Mouse (Mus musculus) spleen, postnatal 14 days (tissue): ENCODE measurements at regions not wholly inside any gene's neighbourhood (a gene's known extent, or its start where the extent isn't known, plus 50 kb on each side); places are given as distances from the start of the nearest gene placed in this dataset.
"Not testable (repeated sequence)": the region's sequence is repeated elsewhere in the genome, so short reads cannot be mapped to it uniquely, and the experiment has no call there.

Experiments
- DNase-seq, 2 experiments: peaks; one replicate each; pipeline ENCODE4 v3.0.0; 2021 to 2022; ENCODE audit warnings: low spot score in 2 of 2

- no peak for DNase-seq
These were observed 339.3 kb upstream of the Maf start for GRCm38 (mm10) chr8:116046859-116047258.

- DNase-seq, result no peak
These were observed 337.9 kb upstream of the Maf start for GRCm38 (mm10) chr8:116045526-116045925.

GRCm38 (mm10) chr8:116043381-116043780, 335.8 kb upstream of the Maf start:
- DNase-seq, result no peak

GRCm38 (mm10) chr8:116030966-116031365, 323.4 kb upstream of the Maf start:
- no peak for DNase-seq

GRCm38 (mm10) chr8:116025321-116025720, 317.7 kb upstream of the Maf start:
- no peak for DNase-seq

GRCm38 (mm10) chr8:116024811-116025210, 317.2 kb upstream of the Maf start:
- no peak for DNase-seq

- no peak for DNase-seq
These were observed 314.1 kb upstream of the Maf start for GRCm38 (mm10) chr8:116021691-116022090.

- DNase-seq, result no peak
These were observed 287.7 kb upstream of the Maf start for GRCm38 (mm10) chr8:115995320-115995719.

- DNase-seq, result no peak
These were observed 284.4 kb upstream of the Maf start for GRCm38 (mm10) chr8:115991989-115992388.

- DNase-seq, result no peak
These were observed 275.8 kb upstream of the Maf start for GRCm38 (mm10) chr8:115983397-115983796.

- DNase-seq, result no peak
These were observed 274.7 kb upstream of the Maf start for GRCm38 (mm10) chr8:115982326-115982725.

- no peak for DNase-seq
These were observed 273.8 kb upstream of the Maf start for GRCm38 (mm10) chr8:115981426-115981825.

GRCm38 (mm10) chr8:115980616-115981015, 273.0 kb upstream of the Maf start:
- no peak for DNase-seq

GRCm38 (mm10) chr8:115977152-115977551, 269.6 kb upstream of the Maf start:
- no peak for DNase-seq

GRCm38 (mm10) chr8:115974706-115975105, 267.1 kb upstream of the Maf start:
- DNase-seq, result no peak

- not testable (repeated sequence) for DNase-seq
These were observed 263.8 kb upstream of the Maf start for GRCm38 (mm10) chr8:115971351-115971750.

- no peak for DNase-seq
These were observed 260.5 kb upstream of the Maf start for GRCm38 (mm10) chr8:115968121-115968520.

- no peak for DNase-seq
These were observed 258.4 kb upstream of the Maf start for GRCm38 (mm10) chr8:115965981-115966380.

- no peak for DNase-seq
These were observed 247.8 kb upstream of the Maf start for GRCm38 (mm10) chr8:115955371-115955770.

GRCm38 (mm10) chr8:115953783-115954470, 246.3 kb upstream of the Maf start:
- DNase-seq, result no peak

GRCm38 (mm10) chr8:115952496-115952895, 244.9 kb upstream of the Maf start:
- no peak for DNase-seq

- no peak for DNase-seq
These were observed 241.3 kb upstream of the Maf start for GRCm38 (mm10) chr8:115948916-115949315.

GRCm38 (mm10) chr8:115948036-115948435, 240.4 kb upstream of the Maf start:
- no peak for DNase-seq
